Mouse (Mus musculus) adipocyte (in vitro differentiated cells): Measurements from ENCODE around the gene Oit1.
A peak's percentile ranks its signal among the peaks of the same experiment; 100 is the strongest.

Source experiments
- DNase-seq: peaks from one replicate; pipeline ENCODE4 v3.0.0-alpha.2; 2016; ENCODE audit warnings: low spot score

Oit1 gene

DNA sequence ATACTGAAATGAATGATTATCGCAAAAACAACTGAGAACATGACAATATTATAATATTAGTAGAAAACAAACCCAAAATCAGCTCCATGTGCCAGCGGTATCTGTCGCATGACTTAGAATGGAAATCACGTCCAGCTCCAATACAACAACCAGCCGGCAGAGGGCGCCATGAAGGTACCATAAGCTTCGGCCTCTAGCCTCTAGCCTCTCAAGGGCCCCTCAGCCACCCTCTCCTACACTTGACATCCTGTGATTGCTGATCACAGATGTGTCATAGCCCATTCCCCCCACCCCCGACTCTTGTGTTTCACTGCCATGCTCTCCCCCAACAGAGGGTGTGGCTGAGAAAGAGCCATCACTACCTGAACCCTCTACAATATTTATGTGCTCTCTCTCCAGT lies 78.3 kb downstream of the Oit1 start:
- peak; percentile 68 for DNase-seq
